Mouse (Mus musculus) mature B cell (primary cell): ENCODE results near the gene Chrna10.

Source experiments
- in situ Hi-C: fragments of 300-500 bp; cut with MboI; formaldehyde crosslinking; loops from 2 replicates; pipeline ENCODE4 v1.14.3; 2019

The Chrna10 gene

GRCm38 (mm10) chr7:102082816-102083215 lies 33.8 kb downstream of the Chrna10 start, which contains the start of gene Trpc2:
Gene Trpc2, plus strand, starts transcription at chr7:102083116.
- in situ Hi-C loops: loop anchor here (25.0 kb wide), 1 partner anchor 421 kb away; the partner anchor contains the start of gene Clpb

DNA sequence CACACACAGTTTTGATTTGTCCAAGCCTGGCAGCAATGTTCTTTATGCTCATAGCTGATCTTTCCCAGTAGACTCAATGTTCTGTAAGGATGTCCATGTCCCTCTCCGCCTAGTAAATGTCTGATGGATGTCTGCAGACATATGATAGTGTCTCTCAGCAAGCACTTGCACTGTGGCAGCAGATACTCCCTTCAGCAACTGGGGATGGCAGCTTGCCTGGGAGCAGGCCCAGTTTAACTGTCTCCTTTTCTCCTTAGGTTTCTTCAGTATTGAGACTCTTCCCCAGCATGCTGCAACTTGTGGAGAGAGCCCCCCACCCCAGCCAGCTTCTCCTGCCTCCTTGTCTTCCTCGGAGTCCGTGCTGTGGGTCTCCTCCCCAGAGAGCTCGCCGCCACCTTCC lies 34.8 kb downstream of the Chrna10 start:
- in situ Hi-C loops: loop anchor here (25.0 kb wide), 1 partner anchor 419 kb away; the partner anchor contains the start of gene Clpb

GRCm38 (mm10) chr7:102080311-102080710 lies 36.3 kb downstream of the Chrna10 start:
- in situ Hi-C loops: loop anchor here (25.0 kb wide), 1 partner anchor 418 kb away; the partner anchor contains the start of gene Clpb

GRCm38 (mm10) chr7:102078517-102078916 lies 38.1 kb downstream of the Chrna10 start:
- in situ Hi-C loops: loop anchor here (25.0 kb wide), 1 partner anchor 416 kb away; the partner anchor contains the start of gene Clpb

DNA sequence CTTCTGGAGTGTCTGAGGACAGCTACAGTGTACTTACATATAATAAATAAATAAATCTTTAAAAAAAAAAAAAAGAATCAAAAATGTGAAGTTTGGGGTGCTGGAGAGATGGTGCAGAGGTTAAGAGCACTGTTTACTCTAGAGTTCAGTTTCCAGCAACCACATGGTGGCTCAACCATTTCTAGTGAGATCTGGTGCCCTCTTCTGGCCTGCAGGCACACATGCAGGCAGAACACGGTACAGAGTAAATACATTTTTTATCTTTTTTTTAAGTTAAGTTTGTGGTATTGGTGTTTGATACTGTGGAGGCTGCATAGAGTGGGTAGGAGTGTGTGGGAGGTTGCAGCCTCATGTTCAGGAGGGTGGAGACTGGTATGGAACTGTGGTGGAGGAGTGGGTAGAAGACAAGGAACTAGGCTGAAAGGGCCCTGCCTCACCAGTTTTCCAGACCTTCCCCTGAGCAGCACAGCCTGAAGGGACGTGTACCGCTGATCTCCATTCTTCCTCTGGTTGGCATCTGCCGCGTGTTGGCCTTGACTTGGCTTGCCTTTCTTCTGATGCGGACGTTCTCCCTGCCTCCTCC lies 39.8 kb downstream of the Chrna10 start:
- in situ Hi-C loops: loop anchor here (25.0 kb wide), 1 partner anchor 415 kb away; the partner anchor contains the start of gene Clpb

DNA sequence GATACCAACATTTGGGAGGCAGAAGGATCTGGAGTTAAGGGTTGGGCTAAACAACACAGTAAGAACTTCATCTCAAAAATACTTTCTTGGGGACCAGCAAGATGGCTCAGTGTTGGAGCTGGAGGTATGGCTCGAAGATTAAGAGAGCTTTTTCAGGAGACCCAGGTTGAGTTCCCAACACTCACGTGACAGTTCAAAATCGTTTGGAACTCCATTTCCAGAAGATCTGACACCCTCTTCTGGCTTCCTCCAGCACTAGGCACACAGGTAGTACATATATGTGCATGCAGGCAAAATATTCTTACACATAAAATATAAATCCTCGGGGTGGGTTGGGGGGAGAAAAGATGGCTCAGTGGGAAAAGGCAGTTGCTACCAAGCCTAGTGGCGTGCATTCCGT lies 50.3 kb downstream of the Chrna10 start:
- in situ Hi-C loops: no loop called here

GRCm38 (mm10) chr7:102065046-102065891 lies 51.4 kb downstream of the Chrna10 start, which contains the start of the genes Rnf121, Xndc1 and Xntrpc:
Gene Rnf121, minus strand, starts transcription at chr7:102065469.
Gene Xndc1, plus strand, starts transcription at chr7:102065511.
Gene Xntrpc, plus strand, starts transcription at chr7:102065713.
- in situ Hi-C loops: no loop called here

GRCm38 (mm10) chr7:102064655-102065045 lies 52.0 kb downstream of the Chrna10 start:
- in situ Hi-C loops: no loop called here

- in situ Hi-C loops: no loop called here
Observed at GRCm38 (mm10) chr7:102063891-102064290, 52.7 kb downstream of the Chrna10 start.

DNA sequence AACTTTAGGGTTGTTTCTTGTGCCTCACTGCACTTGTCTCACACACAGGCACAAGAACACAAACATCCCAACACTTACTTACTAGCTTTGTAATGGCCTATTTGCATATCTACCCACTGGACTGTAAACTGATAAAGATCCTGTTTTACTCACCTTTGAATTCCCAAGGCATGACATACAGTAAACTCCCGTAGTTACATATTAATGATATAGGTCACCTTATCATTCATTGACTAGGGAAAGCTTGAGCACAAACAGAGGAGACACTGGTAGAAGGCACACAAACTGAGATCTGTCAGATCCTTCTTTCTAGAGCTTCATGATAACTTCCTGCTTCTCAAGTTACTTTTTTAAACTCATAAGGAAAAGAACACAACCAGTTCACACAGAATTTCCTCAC lies 54.4 kb downstream of the Chrna10 start:
- in situ Hi-C loops: no loop called here

DNA sequence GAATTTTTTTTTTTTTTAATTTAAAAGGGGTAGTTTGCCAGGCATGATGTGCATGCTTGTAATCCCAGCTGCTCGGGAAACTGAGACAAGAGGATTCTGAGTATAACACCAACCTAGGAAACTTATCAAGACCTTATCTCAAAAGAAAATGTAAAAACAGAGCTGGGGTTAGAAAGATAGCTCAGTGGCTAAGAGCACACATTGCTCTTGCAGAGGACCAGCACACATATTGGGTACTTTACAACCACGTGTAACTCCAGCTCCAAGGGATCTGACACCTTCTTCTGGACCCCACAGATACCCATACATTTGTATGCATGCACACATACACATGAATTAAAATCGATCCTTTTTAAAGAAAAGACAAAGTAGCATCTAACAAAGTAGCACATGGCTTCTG lies 55.3 kb downstream of the Chrna10 start:
- in situ Hi-C loops: no loop called here
